ENCODE assay signal across 23 mouse cellular contexts in the genomic region with DNA sequence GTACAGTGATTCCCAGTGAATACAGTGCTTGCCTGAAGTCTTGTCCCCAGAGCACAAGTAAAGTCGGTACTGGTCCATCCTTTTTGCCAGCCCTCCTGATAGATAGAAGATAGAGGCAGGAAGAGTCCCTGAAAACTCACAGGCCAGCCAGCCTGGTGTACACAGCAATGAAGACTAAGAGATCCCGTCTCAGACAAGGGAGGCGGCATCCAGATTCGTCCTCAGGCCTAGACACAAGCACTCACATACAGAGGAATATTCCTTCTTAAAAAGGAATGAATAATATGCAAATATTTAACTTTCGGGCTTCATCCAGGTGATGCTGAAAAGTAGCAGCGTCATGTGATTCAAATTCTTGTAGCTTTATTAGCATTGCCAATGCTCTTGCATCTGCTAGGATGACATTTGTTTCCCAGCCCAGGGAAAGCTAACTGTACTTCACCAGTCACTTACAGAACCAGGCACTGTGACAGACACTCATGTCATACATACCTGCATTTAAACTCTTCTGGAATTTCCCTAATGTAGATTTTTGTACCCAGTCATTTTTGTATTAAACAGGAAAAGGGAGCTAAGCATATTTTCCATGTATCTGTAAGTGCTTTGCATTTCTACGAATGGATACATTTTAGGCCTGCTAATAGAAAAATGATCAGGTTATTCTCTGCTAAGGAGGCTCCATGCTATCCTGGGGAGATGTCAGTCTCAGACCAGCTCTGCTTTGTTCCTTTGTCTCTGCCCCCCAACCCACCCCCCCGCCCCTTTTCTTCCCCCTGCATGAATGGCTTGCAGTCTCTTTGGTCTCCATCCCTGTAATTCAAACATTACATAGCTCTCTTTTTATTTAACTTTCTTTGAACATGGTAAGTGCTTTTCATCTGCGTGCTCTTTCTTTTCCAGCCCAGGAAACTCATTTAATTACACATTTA.
DNase-seq lines count a peak whose midpoint lies in the region; ATAC-seq and TF ChIP-seq lines count a peak whose summit lies in the region.
"Had no signal": no experiment of that assay in that cellular context is flagged by ENCODE, and none has a peak within 500 bp of the region (broad histone marks: within the 10 kb centered on the region; RNA-seq: fewer than 3 reads in every experiment).

No protein-coding gene starts in this region.

- no peak for TF ChIP-seq POLR2A in lung, adult 2 months (IDR thresholded peaks at IDR 0.05; ENCODE audit: borderline replicate concordance, extremely low read depth, low read depth, low read length)

- no peak overlapping the region for H3K4me2 ChIP-seq in lung, embryonic 15.5 days
- no peak overlapping the region for H3K4me2 ChIP-seq in forebrain, embryonic 15.5 days (replicated peaks)
- H3K4me2 ChIP-seq in midbrain, embryonic 14.5 days (ENCODE audit: low read length) = no peak overlapping the region
- H3K4me2 ChIP-seq in intestine, embryonic 15.5 days (replicated peaks) = no peak overlapping the region
- H3K4me2 ChIP-seq: hindbrain, embryonic 14.5 days; neural tube, embryonic 15.5 days had no signal

- WGBS in lung, embryonic 15.5 days = 52% methylated on average over 9 of the region's 9 CpGs
- 67% methylated on average over 9 of the region's 9 CpGs for WGBS in lung, adult 2 months
- 61% methylated on average over 9 of the region's 9 CpGs for WGBS in forebrain, embryonic 10.5 days
- WGBS in forebrain, embryonic 15.5 days = 47% methylated on average over 9 of the region's 9 CpGs
- WGBS in midbrain, embryonic 14.5 days = 47% methylated on average over 9 of the region's 9 CpGs
- WGBS in intestine, embryonic 15.5 days = 77% methylated on average over 9 of the region's 9 CpGs

- 0 out of 2 replicates have a peak, but pooled peaks cover 4% of the 10 kb centered on the region for H3K4me1 ChIP-seq in lung, embryonic 15.5 days
- H3K4me1 ChIP-seq in lung, adult 2 months (ENCODE audit: control insufficient read depth, insufficient read depth, low read length) = no peaks in the 10 kb centered on the region
- H3K4me1 ChIP-seq in forebrain, embryonic 10.5 days = peaks cover 14% of the 10 kb centered on the region
- H3K4me1 ChIP-seq in forebrain, embryonic 15.5 days = no peaks in the 10 kb centered on the region
- H3K4me1 ChIP-seq in midbrain, embryonic 14.5 days (ENCODE audit: control insufficient read depth, insufficient read depth, low read length) = no peaks in the 10 kb centered on the region
- H3K4me1 ChIP-seq in intestine, embryonic 15.5 days (replicated peaks) = no peaks in the 10 kb centered on the region
- H3K4me1 ChIP-seq: neural tube, embryonic 15.5 days had no signal

- no peaks in the 10 kb centered on the region for H3K27me3 ChIP-seq in lung, embryonic 15.5 days
- no peaks in the 10 kb centered on the region for H3K27me3 ChIP-seq in forebrain, embryonic 10.5 days (ENCODE audit: poor library complexity, severe bottlenecking)
- H3K27me3 ChIP-seq in forebrain, embryonic 15.5 days = no peaks in the 10 kb centered on the region
- no peaks in the 10 kb centered on the region for H3K27me3 ChIP-seq in midbrain, embryonic 14.5 days (ENCODE audit: control insufficient read depth, insufficient read depth, low read length)
- no peaks in the 10 kb centered on the region for H3K27me3 ChIP-seq in intestine, embryonic 15.5 days (replicated peaks)
- H3K27me3 ChIP-seq: neural tube, embryonic 15.5 days had no signal

- H3K27ac ChIP-seq in lung, embryonic 15.5 days = peak overlapping the region; percentile 77
- H3K27ac ChIP-seq in forebrain, embryonic 10.5 days = peak overlapping the region; percentile 68
- no peak overlapping the region for H3K27ac ChIP-seq in forebrain, embryonic 15.5 days (replicated peaks)
- H3K27ac ChIP-seq in midbrain, embryonic 14.5 days (replicated peaks; ENCODE audit: low read depth, low read length) = no peak overlapping the region
- no peak overlapping the region for H3K27ac ChIP-seq in intestine, embryonic 15.5 days
- H3K27ac ChIP-seq: embryonic facial prominence, embryonic 10.5 days; hindbrain, embryonic 14.5 days; left cerebral cortex, adult 2 months; liver, embryonic 14.5 days; neural tube, embryonic 15.5 days had no signal

- no peak overlapping the region for H3K9ac ChIP-seq in lung, embryonic 15.5 days
- H3K9ac ChIP-seq in forebrain, embryonic 15.5 days (replicated peaks) = no peak overlapping the region
- H3K9ac ChIP-seq in midbrain, embryonic 14.5 days (replicated peaks; ENCODE audit: low read length) = no peak overlapping the region
- no peak overlapping the region for H3K9ac ChIP-seq in intestine, embryonic 15.5 days
- H3K9ac ChIP-seq: hindbrain, embryonic 14.5 days; liver, embryonic 14.5 days; neural tube, embryonic 15.5 days had no signal

- 0 out of 2 replicates have a peak, but pooled peaks have one; percentile 11 for ATAC-seq in lung, embryonic 15.5 days (ENCODE audit: borderline replicate concordance, extremely low read depth, low FRiP score, low TSS enrichment)
- 0 out of 2 replicates have a peak, but pooled peaks have one; percentile 46 for ATAC-seq in forebrain, embryonic 15.5 days (replicated peaks)
- no peak for ATAC-seq in midbrain, embryonic 14.5 days (ENCODE audit: low FRiP score, low TSS enrichment)
- no peak for ATAC-seq in erythroid progenitor cell, adult 5-6 weeks (replicated peaks; ENCODE audit: low FRiP score, poor library complexity, severe bottlenecking)
- no peak for ATAC-seq in intestine, embryonic 15.5 days

- no peak for TF ChIP-seq CTCF in lung, adult 2 months (IDR thresholded peaks at IDR 0.05; ENCODE audit: insufficient read depth, low read length)

- H3K36me3 ChIP-seq in lung, embryonic 15.5 days = no peaks in the 10 kb centered on the region
- no peaks in the 10 kb centered on the region for H3K36me3 ChIP-seq in forebrain, embryonic 10.5 days (replicated peaks)
- H3K36me3 ChIP-seq in forebrain, embryonic 15.5 days = no peaks in the 10 kb centered on the region
- H3K36me3 ChIP-seq in midbrain, embryonic 14.5 days (ENCODE audit: control insufficient read depth, insufficient read depth, low read length) = no peaks in the 10 kb centered on the region
- H3K36me3 ChIP-seq in intestine, embryonic 15.5 days = no peaks in the 10 kb centered on the region
- H3K36me3 ChIP-seq: embryonic facial prominence, embryonic 10.5 days; neural tube, embryonic 15.5 days had no signal

- no peak for DNase-seq in lung, adult 2 months
- no peak for DNase-seq in forebrain, embryonic 10.5 days (ENCODE audit: extremely low spot score, low spot score)
- DNase-seq in midbrain, embryonic 14.5 days = peak; percentile 35
- no peak for DNase-seq in neural tube, embryonic 10.5 days (ENCODE audit: extremely low spot score, low spot score)
- DNase-seq: adrenal gland, postnatal 10 days; cerebellum, adult 9-11 months; gastrocnemius, postnatal 36 days; heart, postnatal 36 days; kidney, adult 8-10 months; kidney, postnatal 10 days; lung, postnatal 4 days; right cerebral cortex, adult 18-20 months; thymus, adult 18-20 months; thymus, postnatal 36 days had no signal

- H3K9me3 ChIP-seq in lung, embryonic 15.5 days = no peaks in the 10 kb centered on the region
- no peaks in the 10 kb centered on the region for H3K9me3 ChIP-seq in forebrain, embryonic 10.5 days
- no peaks in the 10 kb centered on the region for H3K9me3 ChIP-seq in forebrain, embryonic 15.5 days
- H3K9me3 ChIP-seq in midbrain, embryonic 14.5 days (ENCODE audit: control insufficient read depth, low read length) = no peaks in the 10 kb centered on the region
- no peaks in the 10 kb centered on the region for H3K9me3 ChIP-seq in intestine, embryonic 15.5 days
- H3K9me3 ChIP-seq: embryonic facial prominence, embryonic 10.5 days; neural tube, embryonic 15.5 days had no signal

- H3K4me3 ChIP-seq in lung, embryonic 15.5 days = no peak overlapping the region
- H3K4me3 ChIP-seq in lung, adult 2 months (replicated peaks; ENCODE audit: extremely low read depth, low read depth, low read length) = no peak overlapping the region
- H3K4me3 ChIP-seq in forebrain, embryonic 10.5 days = no peak overlapping the region
- H3K4me3 ChIP-seq in forebrain, embryonic 15.5 days = no peak overlapping the region
- no peak overlapping the region for H3K4me3 ChIP-seq in midbrain, embryonic 14.5 days (replicated peaks; ENCODE audit: low read depth, low read length)
- no peak overlapping the region for H3K4me3 ChIP-seq in intestine, embryonic 15.5 days (replicated peaks)
- H3K4me3 ChIP-seq: embryonic facial prominence, embryonic 10.5 days; left cerebral cortex, adult 2 months; neural tube, embryonic 15.5 days had no signal

Comparison
In these comparisons a context has a peak if more than half of its experiments do, and no peak if none do; other contexts are left out.
1. H3K27ac ChIP-seq: peak in lung, embryonic 15.5 days (single experiment) and forebrain, embryonic 10.5 days (single experiment); none in forebrain, embryonic 15.5 days (single experiment), midbrain, embryonic 14.5 days (single experiment) and intestine, embryonic 15.5 days (single experiment).
2. ATAC-seq: peak in lung, embryonic 15.5 days (single experiment) and forebrain, embryonic 15.5 days (single experiment); none in midbrain, embryonic 14.5 days (single experiment), erythroid progenitor cell, adult 5-6 weeks (single experiment) and intestine, embryonic 15.5 days (single experiment).